Mouse (Mus musculus) megakaryocyte, embryonic 14.5 days (primary cell): Measurements from ENCODE around the gene 6430571L13Rik.

ENCODE experiments used
- FLI1 ChIP-seq: IDR thresholded peaks from 2 replicates; pipeline ENCODE4 v1.6.1; 2012; ENCODE audit warnings: low read length, inconsistent platforms, mixed read lengths
- GATA1 ChIP-seq: IDR thresholded peaks from 3 replicates; pipeline ENCODE4 v1.6.1; 2012; ENCODE audit warnings: mixed read lengths, low read length, inconsistent platforms, borderline replicate concordance

DNA sequence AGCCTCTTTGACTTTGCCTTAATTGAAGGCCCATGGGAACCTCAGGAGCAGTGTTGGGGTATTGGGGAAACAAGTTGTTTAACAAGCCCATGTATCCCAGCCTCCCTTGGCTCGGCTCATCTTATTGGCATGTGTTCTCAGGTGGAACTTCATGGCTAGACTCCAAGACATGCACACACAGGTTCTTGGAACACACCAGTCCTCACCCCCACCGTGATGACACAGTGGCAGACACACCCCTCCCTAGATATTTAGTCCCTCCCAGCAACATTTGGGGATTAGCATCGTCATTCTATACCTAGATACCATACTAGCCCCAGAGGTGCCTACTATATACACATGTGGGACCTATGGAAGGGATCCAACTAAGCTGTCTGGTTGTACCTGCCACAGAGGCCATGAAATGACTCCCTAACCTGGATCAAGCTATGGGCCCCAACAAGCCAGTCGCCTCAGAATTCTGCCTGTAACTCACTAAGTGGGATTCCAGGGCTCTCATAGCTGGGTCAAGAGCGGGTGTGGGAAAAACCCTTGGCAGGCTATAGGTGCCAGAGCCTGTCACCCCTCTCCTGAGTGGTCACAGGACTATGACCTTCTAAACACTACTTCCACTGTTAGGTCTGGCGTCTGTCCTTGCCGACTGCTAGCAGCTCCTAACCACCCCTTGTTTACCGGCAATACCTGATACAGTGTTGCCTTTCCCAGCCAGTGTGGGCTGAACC lies 42.2 kb upstream of the 6430571L13Rik start:
- TF ChIP-seq GATA1: no peak
- TF ChIP-seq FLI1: no peak
